Mouse (Mus musculus): ENCODE data around the gene Mrpl43.
"Not testable (repeated sequence)": the region's sequence is repeated elsewhere in the genome, so short reads cannot be mapped to it uniquely, and the experiment has no call there.

Gene Mrpl43

GRCm38 (mm10) chr19:45005957-45006712 lies at the start of gene Mrpl43:
Gene Mrpl43 (minus strand): TSS chr19:45006442.
- in situ Hi-C loops (cut with MboI), result no loop called here

- in situ Hi-C loops (cut with MboI), result no loop called here
Measured at GRCm38 (mm10) chr19:45054892-45055690, 48.8 kb upstream of the Mrpl43 start.

GRCm38 (mm10) chr19:45053451-45053850 lies 47.2 kb upstream of the Mrpl43 start:
- in situ Hi-C loops (cut with MboI), result no loop called here

DNA sequence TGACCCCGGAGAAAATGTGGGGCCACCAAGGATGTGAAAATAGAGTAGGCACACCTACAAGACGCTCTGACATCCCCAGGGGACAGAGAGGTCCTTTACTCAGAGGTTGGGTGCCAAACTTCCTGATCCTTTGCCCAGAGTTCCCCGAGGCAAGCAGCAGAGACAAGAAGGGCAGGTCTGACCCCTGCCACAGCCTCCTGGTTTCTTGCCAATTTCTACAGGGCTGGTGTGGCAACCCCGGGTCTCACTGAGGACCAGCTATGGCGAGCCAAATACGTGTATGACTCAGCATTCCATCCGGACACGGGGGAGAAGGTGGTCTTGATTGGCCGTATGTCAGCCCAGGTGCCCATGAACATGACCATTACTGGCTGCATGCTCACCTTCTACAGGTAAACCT lies 43.3 kb upstream of the Mrpl43 start:
- in situ Hi-C loops (cut with MboI), result no loop called here

- in situ Hi-C loops (cut with MboI), result no loop called here
Measured at GRCm38 (mm10) chr19:45048644-45049365, 42.6 kb upstream of the Mrpl43 start.

- in situ Hi-C loops (cut with MboI), result no loop called here
Measured at GRCm38 (mm10) chr19:45047935-45048643, 41.8 kb upstream of the Mrpl43 start.

DNA sequence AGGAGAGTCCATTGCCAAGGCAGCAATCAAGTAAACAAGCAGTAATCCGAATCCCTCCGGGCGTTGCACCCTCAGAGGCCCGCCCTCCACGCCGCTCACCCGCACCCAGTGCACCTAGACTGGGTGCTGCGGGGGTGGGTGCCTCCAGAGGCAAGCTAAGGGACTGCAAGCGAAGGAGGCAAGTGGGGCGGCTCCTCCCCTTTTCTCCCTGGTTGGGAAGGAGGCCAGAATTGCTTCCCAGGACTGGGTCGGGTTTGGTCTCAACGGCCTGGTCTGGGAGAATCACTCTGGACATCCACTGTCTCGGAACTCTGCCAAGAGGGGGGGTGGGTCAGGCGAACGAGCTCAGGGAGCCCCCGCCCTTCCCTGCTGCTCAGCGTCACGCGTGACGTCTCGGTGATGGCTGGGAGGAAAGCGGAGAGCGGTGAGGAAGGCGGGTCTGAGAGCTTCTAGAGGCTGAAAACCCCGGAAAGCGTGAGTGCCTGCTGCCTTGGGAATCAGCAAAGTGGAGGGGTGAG lies 41.2 kb upstream of the Mrpl43 start, which contains the start of gene Sfxn3:
Gene Sfxn3 (plus strand): TSS at position 87 of the 518 bp plus-strand sequence.
- in situ Hi-C loops (cut with MboI), result no loop called here

- in situ Hi-C loops (cut with MboI), result no loop called here
Measured at GRCm38 (mm10) chr19:45046523-45047321, 40.5 kb upstream of the Mrpl43 start.

GRCm38 (mm10) chr19:45045651-45046050 lies 39.4 kb upstream of the Mrpl43 start, which contains the start of gene Pdzd7:
Gene Pdzd7 (minus strand): TSS chr19:45045717.
- in situ Hi-C loops (cut with MboI), result no loop called here

DNA sequence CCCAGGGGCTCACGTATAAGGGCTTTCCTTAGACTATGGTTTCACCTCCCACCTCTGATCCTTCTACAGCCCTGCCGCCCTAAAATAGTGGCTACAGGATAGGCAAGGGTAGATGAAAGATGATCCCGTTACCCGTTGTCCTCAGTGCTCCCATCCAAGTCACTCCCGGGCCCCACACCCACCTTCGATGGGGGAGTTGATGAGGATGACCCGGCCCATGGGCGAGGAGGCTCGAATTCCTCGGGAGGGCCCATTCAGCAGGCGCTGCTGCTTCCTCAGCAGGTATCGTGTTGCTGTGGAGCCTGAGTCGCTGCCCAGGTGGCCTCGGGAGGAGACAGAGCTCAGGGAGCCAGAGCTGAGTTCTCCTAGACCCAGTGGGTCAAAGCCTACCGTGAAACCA lies 39.0 kb upstream of the Mrpl43 start:
- in situ Hi-C loops (cut with MboI), result no loop called here

- in situ Hi-C loops (cut with MboI), result no loop called here
Measured at GRCm38 (mm10) chr19:45044389-45044927, 38.2 kb upstream of the Mrpl43 start.

- in situ Hi-C loops (cut with MboI), result no loop called here
Measured at GRCm38 (mm10) chr19:45040214-45040613, 34.0 kb upstream of the Mrpl43 start.

GRCm38 (mm10) chr19:45038198-45038597 lies 32.0 kb upstream of the Mrpl43 start:
- in situ Hi-C loops (cut with MboI), result not testable (repeated sequence)

DNA sequence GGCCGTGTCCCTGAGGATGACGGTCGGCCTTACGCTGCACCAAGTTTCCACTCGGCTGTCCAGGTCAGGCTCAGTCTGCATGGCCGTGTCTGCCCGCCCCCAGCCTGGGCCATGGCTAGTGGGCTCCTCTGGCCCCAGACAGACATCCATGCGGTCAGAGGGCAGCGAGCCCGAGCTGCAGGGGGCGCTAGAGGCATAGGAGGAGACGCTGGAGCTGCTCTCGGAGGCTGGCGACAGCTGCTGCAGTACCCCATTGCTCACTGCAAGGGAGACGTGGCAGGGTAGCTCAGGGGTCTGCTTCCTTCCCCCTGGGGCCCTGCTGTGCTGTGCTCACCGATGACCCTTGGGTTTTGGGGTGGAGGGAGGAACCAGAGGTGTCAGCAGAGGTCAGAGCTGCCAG lies 30.6 kb upstream of the Mrpl43 start:
- in situ Hi-C loops (cut with MboI), result no loop called here

GRCm38 (mm10) chr19:45032570-45033332 lies 26.5 kb upstream of the Mrpl43 start:
- in situ Hi-C loops (cut with MboI), result no loop called here

GRCm38 (mm10) chr19:45031780-45032179 lies 25.5 kb upstream of the Mrpl43 start:
- in situ Hi-C loops (cut with MboI), result no loop called here

DNA sequence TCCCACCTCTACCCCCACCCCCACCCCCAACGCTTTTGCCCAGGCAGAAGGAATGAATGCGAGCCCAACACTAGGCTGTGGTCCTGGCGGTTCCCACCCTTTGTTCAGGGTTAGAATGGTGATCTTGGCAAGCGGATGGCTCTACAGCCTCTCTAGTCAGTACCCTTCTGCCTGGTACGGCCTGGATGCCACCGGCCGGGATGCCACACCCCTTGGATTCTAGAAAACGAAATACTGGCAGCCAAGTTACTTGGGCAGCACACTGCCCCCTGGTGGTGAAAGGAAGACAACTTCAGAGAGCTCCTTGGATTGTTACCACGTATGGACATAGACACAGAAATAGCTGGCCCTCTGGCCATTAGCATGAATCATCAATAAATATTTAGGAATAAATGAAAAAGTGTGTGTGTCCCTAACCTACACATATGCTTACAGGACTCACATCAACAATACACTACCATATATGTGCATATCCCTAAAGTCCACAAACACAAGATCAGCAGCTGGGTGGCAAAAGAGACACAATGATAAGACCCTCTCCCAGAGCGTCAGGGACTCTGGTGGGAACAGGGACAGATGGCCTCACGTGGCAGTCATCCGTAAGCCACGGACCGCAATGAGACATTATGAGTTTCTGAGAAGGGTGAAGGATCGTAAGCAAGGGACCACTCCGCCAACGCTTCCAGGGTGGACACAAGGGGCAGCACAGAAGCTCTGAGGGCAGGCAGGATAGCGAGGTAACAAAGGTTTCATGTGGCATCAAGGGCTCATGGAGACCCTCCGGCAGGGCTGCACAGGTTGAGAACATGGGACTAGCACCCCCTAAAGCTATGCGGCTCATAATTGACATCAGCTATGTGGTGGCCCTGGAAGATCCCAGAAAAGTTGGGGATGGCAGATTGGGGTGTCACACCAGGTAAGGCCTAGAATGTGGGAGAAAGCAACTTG lies 24.8 kb upstream of the Mrpl43 start:
- in situ Hi-C loops (cut with MboI), result no loop called here

- in situ Hi-C loops (cut with MboI), result no loop called here
Measured at GRCm38 (mm10) chr19:45030111-45030510, 23.9 kb upstream of the Mrpl43 start.

Measured in mature B cell (primary cell).